Mouse (Mus musculus): ENCODE measurements around the gene Rbpj.

The Rbpj gene

GRCm38 (mm10) chr5:53468366-53468765 is 2.4 kb downstream of the Rbpj start:
- no peak for DNase-seq (ENCODE audit: inconsistent age in 2 of 2, low spot score in 1 of 2)

- DNase-seq (ENCODE audit: inconsistent age in 2 of 2, low spot score in 1 of 2): no peak
Measured at GRCm38 (mm10) chr5:53469098-53469776, 3.3 kb downstream of the Rbpj start.

- no peak for DNase-seq (ENCODE audit: inconsistent age in 2 of 2, low spot score in 1 of 2)
Measured at GRCm38 (mm10) chr5:53469777-53470131, 3.8 kb downstream of the Rbpj start.

GRCm38 (mm10) chr5:53470141-53471079 is 4.5 kb downstream of the Rbpj start:
- no peak for DNase-seq (ENCODE audit: inconsistent age in 2 of 2, low spot score in 1 of 2)

GRCm38 (mm10) chr5:53472485-53472884 is 6.5 kb downstream of the Rbpj start:
- DNase-seq (ENCODE audit: inconsistent age in 2 of 2, low spot score in 1 of 2): no peak

GRCm38 (mm10) chr5:53479161-53479560 is 13.2 kb downstream of the Rbpj start:
- peak; percentile 68 to 85 for DNase-seq (ENCODE audit: inconsistent age in 2 of 2, low spot score in 1 of 2)

GRCm38 (mm10) chr5:53479891-53480290 is 13.9 kb downstream of the Rbpj start:
- peak; percentile 44 to 80 for DNase-seq (ENCODE audit: inconsistent age in 2 of 2, low spot score in 1 of 2)

GRCm38 (mm10) chr5:53481021-53481420 is 15.1 kb downstream of the Rbpj start:
- no peak for DNase-seq (ENCODE audit: inconsistent age in 2 of 2, low spot score in 1 of 2)

- DNase-seq (ENCODE audit: inconsistent age in 2 of 2, low spot score in 1 of 2): no peak
Measured at GRCm38 (mm10) chr5:53485069-53485628, 19.2 kb downstream of the Rbpj start.

GRCm38 (mm10) chr5:53485934-53486475 is 20.1 kb downstream of the Rbpj start:
- peak in 1 of 2 experiments; percentile 68 for DNase-seq (ENCODE audit: inconsistent age in 2 of 2, low spot score in 1 of 2)

- DNase-seq (ENCODE audit: inconsistent age in 2 of 2, low spot score in 1 of 2): no peak
Measured at GRCm38 (mm10) chr5:53486966-53487592, 21.1 kb downstream of the Rbpj start.

- DNase-seq (ENCODE audit: inconsistent age in 2 of 2, low spot score in 1 of 2): peak; percentile 85 to 89
Measured at GRCm38 (mm10) chr5:53490697-53491099, 24.7 kb downstream of the Rbpj start.

- DNase-seq (ENCODE audit: inconsistent age in 2 of 2, low spot score in 1 of 2): peak in 1 of 2 experiments; percentile 21
Measured at GRCm38 (mm10) chr5:53493756-53494155, 27.8 kb downstream of the Rbpj start.

- no peak for DNase-seq (ENCODE audit: inconsistent age in 2 of 2, low spot score in 1 of 2)
Measured at GRCm38 (mm10) chr5:53494536-53495159, 28.7 kb downstream of the Rbpj start.

- peak in 1 of 2 experiments; percentile 55 for DNase-seq (ENCODE audit: inconsistent age in 2 of 2, low spot score in 1 of 2)
Measured at GRCm38 (mm10) chr5:53496846-53497549, 31.0 kb downstream of the Rbpj start.

GRCm38 (mm10) chr5:53499571-53499970 is 33.6 kb downstream of the Rbpj start:
- DNase-seq (ENCODE audit: inconsistent age in 2 of 2, low spot score in 1 of 2): no peak

GRCm38 (mm10) chr5:53500509-53501145 is 34.7 kb downstream of the Rbpj start:
- DNase-seq (ENCODE audit: inconsistent age in 2 of 2, low spot score in 1 of 2): no peak

- DNase-seq (ENCODE audit: inconsistent age in 2 of 2, low spot score in 1 of 2): no peak
Measured at GRCm38 (mm10) chr5:53503261-53503660, 37.3 kb downstream of the Rbpj start.

GRCm38 (mm10) chr5:53505751-53506150 is 39.8 kb downstream of the Rbpj start:
- no peak for DNase-seq (ENCODE audit: inconsistent age in 2 of 2, low spot score in 1 of 2)

Measured in adrenal gland, adult (tissue).